Mouse (Mus musculus) cerebellum, adult 18-20 months (tissue): ENCODE measurements around the gene Orc1.

Experiments used
- DNase-seq, 2 experiments: peaks; one replicate each; pipeline ENCODE4 v3.0.0; 2021

The Orc1 gene

GRCm38 (mm10) chr4:108578840-108579742 lies at the start of gene Orc1, which contains the start of gene Prpf38a:
Orc1 (plus strand) TSS chr4:108579423.
Prpf38a (minus strand) TSS chr4:108579336.
- peak; percentile 97 to 98 for DNase-seq

GRCm38 (mm10) chr4:108539701-108540100 lies 39.5 kb upstream of the Orc1 start:
- no peak for DNase-seq

- peak in 1 of 2 experiments; percentile 17 for DNase-seq
Observed at GRCm38 (mm10) chr4:108565026-108565425, 14.2 kb upstream of the Orc1 start.

GRCm38 (mm10) chr4:108572644-108573043 lies 6.6 kb upstream of the Orc1 start:
- no peak for DNase-seq

- peak in 1 of 2 experiments; percentile 9 for DNase-seq
Observed at GRCm38 (mm10) chr4:108579743-108580411, 654 bp downstream of the Orc1 start.

- peak; percentile 39 to 42 for DNase-seq
Observed at GRCm38 (mm10) chr4:108593376-108593775, 14.2 kb downstream of the Orc1 start.

GRCm38 (mm10) chr4:108595785-108596184 lies 16.6 kb downstream of the Orc1 start:
- DNase-seq = no peak

- no peak for DNase-seq
Observed at GRCm38 (mm10) chr4:108598306-108598705, 19.1 kb downstream of the Orc1 start.

GRCm38 (mm10) chr4:108601870-108602269 lies 22.6 kb downstream of the Orc1 start:
- DNase-seq = no peak

GRCm38 (mm10) chr4:108608651-108609050 lies 29.4 kb downstream of the Orc1 start:
- DNase-seq = no peak

GRCm38 (mm10) chr4:108610935-108611334 lies 31.7 kb downstream of the Orc1 start:
- DNase-seq = no peak

- DNase-seq = no peak
Observed at GRCm38 (mm10) chr4:108618586-108618985, 39.4 kb downstream of the Orc1 start.

GRCm38 (mm10) chr4:108619165-108619564 lies 39.9 kb downstream of the Orc1 start:
- DNase-seq = peak in 1 of 2 experiments; percentile 30

- peak; percentile 94 to 96 for DNase-seq
Observed at GRCm38 (mm10) chr4:108619587-108620341, 40.5 kb downstream of the Orc1 start, which contains the start of gene Cc2d1b. Cc2d1b (plus strand) TSS chr4:108619940.

- peak in 1 of 2 experiments; percentile 26 for DNase-seq
Observed at GRCm38 (mm10) chr4:108620536-108620935, 41.3 kb downstream of the Orc1 start.

- peak in 1 of 2 experiments; percentile 18 for DNase-seq
Observed at GRCm38 (mm10) chr4:108621504-108621903, 42.3 kb downstream of the Orc1 start.

GRCm38 (mm10) chr4:108627066-108627465 lies 47.8 kb downstream of the Orc1 start:
- DNase-seq = no peak

GRCm38 (mm10) chr4:108629363-108629880 lies 50.2 kb downstream of the Orc1 start:
- no peak for DNase-seq

- no peak for DNase-seq
Observed at GRCm38 (mm10) chr4:108630096-108630495, 50.9 kb downstream of the Orc1 start.

- no peak for DNase-seq
Observed at GRCm38 (mm10) chr4:108631616-108632015, 52.4 kb downstream of the Orc1 start.

- DNase-seq = no peak
Observed at GRCm38 (mm10) chr4:108633703-108634102, 54.5 kb downstream of the Orc1 start.

GRCm38 (mm10) chr4:108634696-108635095 lies 55.5 kb downstream of the Orc1 start:
- DNase-seq = no peak

GRCm38 (mm10) chr4:108635101-108635500 lies 55.9 kb downstream of the Orc1 start:
- DNase-seq = no peak
